Mouse (Mus musculus) megakaryocyte progenitor cell, adult 5-6 weeks (primary cell): ENCODE results near the gene Npnt. TPM values are rescaled to one million over a fixed set of nuclear protein-coding genes. Genes with fewer than 3 reads are reported as not detected.

Experiments
- ATAC-seq: replicated peaks from 2 replicates; pipeline ENCODE4 v1.8.0; 2016; ENCODE audit warnings: mild to moderate bottlenecking, moderate TSS enrichment, inconsistent platforms; ENCODE audit not compliant: poor library complexity
- total RNA-seq, 2 experiments: library from RNA; stranded (forward) in 1 of 2; stranded (reverse) in 1 of 2; fragments of 157-497, 149-512 nt in 1 of 2; fragments of 200-1000 nt in 1 of 2; gene quantifications; 2 replicates each; pipeline versions ENCODE4 v1.2.3 to v1.2.4; 2015 to 2017

Npnt gene
- total RNA-seq, 2 experiments from 2014 or later: not detected

DNA sequence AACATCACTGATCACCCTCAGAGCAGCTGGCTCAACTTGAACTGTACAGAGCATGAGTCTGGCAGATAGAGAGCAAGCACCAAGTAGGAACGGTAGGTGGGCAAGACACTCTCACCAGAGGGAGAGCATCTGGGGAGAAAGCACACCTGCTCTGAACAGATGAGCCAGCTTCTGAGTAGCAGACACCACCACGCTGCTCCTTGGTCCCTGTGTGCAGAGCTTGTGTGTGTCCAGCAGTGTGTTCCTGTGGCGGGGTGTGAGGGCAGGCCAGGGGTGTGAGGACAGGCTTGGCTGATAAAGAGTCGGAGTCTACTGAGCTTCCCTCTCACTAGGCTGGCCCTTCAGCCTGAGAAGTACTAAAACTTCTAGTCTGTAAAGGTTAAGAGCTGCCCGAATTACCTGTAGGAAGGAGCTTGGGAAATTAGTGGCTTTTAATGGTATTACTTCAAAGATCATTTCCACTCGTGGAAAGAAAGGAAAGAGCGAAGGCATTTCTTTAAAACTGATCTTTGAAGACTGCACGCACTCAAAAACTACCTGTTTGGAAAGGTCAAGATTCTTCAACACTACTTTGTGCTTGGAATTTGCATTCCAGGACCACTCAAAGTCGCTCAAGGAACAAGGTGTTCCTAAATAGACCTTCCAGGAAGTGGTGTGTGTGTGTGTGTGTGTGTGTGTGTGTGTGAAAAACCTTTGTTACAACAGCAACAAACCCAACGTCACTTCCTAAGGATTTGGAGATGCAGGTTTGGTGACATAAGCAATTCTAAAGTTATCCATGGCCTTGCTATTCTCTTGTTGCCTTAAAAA is 9.7 kb downstream of the Npnt start:
- no peak for ATAC-seq

GRCm38 (mm10) chr3:132939006-132939405 is 11.1 kb downstream of the Npnt start:
- no peak for ATAC-seq

DNA sequence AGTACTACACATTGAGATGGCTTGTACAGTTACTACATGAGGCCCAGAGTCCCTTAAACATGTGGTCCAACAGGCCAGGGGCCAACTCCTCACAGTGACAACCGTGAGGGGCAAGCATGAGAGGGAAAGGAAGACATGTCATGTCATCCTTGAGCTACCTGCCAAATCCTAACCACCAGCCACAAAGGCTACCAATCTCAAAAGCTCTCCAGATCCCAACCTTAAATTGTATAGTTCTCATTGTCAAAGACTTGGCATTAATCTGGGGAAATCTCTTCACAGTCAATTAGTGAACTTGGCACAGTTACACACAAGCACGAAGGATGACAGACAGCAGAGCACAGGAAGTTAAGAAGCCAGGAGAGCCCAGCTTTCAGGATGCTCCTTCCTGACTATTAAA is 15.4 kb downstream of the Npnt start:
- ATAC-seq: no peak

DNA sequence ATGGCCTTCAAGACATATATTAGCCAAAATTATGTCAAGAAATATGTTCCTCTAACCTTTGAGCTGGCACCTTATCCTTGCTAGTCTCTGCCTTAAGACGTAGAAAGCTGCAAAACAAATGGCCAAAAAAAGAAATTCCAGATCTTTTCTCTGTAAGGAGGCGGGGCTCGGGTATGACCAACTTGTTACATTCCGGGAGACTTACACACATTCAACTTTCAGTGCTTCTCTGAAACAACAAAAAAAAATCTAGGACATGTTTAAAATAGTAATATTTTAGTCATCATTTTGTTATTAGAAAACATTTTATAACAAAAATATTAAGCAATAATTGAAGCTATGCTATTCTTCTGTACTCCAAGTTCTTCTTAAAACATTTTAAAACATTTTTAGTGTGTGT is 18.6 kb downstream of the Npnt start:
- ATAC-seq: no peak

DNA sequence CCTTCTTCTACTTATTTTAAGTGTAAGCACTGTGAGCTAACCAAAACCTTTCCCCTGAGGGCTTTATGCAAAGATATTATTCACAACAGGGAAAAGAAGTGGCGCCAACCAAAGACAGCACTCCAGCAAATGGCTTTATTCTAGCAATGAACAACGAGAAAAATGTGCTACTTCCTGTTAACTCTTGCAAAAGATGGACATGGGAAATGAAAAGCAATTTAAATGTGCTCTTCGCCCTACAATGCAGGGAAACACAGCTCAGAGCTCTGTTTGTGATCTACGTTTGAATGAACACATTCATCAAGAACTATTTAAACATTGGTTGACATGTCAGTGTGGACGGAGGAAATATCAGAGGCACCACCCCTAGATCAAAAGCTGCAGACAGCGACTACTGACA is 20.2 kb downstream of the Npnt start:
- ATAC-seq: no peak

- no peak for ATAC-seq
These were observed 21.9 kb downstream of the Npnt start for GRCm38 (mm10) chr3:132928186-132928585.

GRCm38 (mm10) chr3:132919798-132920197 is 30.3 kb downstream of the Npnt start:
- no peak for ATAC-seq

GRCm38 (mm10) chr3:132919240-132919639 is 30.9 kb downstream of the Npnt start:
- ATAC-seq: no peak

DNA sequence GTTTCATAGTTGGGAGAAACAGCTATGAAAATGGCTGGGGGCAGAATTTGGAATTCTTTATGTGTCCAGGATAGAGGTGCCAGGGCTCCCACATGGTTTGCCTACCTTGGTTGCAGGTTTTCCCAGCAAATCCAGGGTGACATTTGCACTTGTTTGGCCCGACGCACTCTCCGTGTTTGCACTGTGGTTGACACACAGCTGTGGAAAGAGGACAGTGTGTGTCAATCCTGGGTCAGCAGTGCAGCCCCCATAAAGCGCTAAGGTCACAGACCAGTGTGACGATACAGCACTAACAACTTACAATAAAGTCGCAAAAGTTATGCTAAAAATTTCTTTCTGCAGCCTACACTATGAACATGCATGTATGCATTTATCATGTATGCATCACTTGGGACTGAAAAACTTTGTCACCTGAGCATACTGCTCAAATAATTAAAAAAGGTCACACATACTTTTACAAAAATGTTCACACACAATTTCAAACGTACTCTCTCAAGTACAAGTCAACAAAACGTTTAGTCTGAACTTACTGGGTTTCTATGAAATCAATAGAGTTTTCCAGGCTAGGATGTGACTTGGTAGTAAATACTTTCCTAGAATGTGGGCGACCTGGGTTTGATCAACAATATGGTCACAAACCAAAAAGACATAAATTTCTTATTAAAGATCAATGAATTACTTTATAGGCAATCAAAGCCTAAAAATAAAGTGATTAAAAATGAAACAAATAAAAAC is 32.6 kb downstream of the Npnt start:
- no peak for ATAC-seq

- no peak for ATAC-seq
These were observed 34.4 kb downstream of the Npnt start for GRCm38 (mm10) chr3:132915661-132916060.

DNA sequence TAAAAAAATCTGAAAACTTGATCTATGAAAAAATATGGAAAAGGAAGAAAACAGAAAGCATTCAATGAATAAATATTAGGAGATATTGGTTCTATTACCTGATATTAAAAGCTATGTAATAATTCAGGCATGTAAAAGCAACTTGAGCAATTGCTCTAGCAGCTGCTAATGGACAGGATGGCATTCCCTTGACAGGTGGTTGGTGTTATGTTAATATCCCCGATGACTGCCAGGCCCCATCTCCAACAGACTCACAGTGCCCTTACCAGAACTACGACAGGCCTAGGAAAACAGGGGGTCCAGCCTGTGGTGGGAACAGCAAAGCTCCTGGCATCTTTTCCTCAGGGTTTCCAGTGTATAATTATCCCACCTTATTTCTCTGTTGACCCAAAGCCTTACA is 37.7 kb downstream of the Npnt start:
- ATAC-seq: no peak

- ATAC-seq: no peak
These were observed 38.4 kb downstream of the Npnt start for GRCm38 (mm10) chr3:132911716-132912115.

DNA sequence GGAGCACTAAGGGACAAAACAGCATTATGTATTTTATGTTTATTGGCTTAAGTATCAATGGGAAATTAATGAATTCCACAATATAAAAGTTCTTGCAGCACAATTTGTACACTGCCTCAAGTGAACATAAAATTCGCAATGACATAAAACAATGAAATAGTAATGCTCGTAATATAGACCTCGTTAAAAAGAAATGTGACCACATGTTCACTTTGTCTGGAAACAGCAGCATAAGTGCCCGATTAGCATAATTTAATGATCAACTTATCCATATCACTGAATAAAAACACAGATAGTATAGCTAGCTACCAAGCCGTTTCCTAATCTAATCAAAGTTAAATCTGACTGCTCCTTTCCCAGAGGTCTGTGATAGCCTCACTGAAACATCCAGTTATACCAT is 39.4 kb downstream of the Npnt start:
- ATAC-seq: no peak

DNA sequence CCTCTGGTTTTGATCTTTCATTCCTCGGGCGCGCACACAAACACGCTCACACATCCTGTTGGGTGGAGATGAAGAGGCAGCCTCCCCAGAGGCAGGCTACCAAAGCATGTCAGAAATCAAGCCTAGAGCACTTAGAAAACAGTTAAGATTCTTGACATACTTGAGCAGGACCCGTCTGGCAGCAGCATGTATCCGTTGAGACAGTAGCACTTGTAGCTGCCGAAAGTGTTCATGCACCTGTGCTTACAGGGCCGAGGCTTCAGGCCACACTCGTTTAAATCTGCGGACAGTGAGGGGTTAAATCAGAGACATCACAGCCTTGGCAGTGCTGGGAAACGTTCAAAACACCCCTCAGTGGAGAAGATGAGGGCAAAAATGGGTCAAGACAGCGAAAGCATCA is 40.4 kb downstream of the Npnt start:
- ATAC-seq: no peak

- no peak for ATAC-seq
These were observed 42.4 kb downstream of the Npnt start for GRCm38 (mm10) chr3:132907506-132908203.

- ATAC-seq: no peak
These were observed 44.7 kb downstream of the Npnt start for GRCm38 (mm10) chr3:132905224-132905930.

DNA sequence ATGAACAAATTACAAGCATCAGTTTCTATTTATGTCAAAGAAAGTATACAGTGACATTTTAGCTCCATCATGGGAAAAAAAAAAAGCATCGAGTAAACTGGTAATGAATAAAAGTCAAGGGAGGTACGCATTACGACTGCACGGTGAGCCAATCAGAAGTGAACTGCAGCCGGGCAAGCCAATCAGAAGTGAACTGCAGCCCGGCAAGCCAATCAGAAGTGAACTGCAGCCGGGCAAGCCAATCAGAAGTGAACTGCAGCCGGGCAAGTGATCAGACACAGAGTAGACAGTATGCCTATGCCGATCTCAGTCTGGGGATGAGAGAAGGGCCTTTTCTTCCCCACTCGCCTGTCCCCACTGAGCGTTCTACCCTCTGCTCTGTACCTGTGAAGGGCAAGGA is 46.7 kb downstream of the Npnt start:
- no peak for ATAC-seq

DNA sequence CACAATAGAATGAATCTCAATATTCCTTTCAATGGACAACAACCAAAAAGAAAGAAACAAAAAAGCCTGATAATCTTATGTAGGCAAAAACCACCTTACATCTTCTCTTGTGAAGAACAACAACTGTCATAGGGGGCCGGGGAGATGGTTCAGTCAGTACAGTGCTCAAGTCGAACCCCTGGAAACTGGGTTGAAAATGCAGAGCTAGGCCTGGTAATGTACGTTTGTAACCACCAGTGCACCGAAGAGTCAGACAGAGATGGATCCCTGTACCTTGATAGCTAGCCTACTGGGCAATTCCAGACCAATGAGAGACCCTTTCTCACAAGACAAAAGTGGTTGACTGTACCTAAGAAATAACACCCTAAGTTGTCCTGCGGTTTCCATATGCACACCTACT is 47.2 kb downstream of the Npnt start:
- ATAC-seq: no peak

DNA sequence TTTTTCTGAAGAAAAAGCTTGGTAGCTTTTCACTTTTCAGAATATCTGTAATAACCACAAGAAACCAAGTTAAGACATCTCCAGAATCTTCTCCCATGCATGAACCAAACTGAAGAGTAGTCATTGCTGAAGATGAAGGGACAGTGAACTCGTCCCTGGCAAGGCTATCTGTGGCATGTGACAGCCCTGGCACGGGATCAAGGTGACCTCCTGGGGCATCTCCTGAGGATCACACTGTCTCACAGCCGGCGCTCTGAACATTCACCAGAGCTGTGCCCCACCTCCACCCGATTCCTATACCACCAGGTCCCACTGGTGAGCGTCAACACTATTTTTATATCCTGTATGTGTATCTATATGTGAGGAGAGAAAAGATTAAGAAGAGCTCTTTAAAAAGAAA is 47.9 kb downstream of the Npnt start:
- no peak for ATAC-seq

- ATAC-seq: no peak
These were observed 52.2 kb downstream of the Npnt start for GRCm38 (mm10) chr3:132897891-132898290.

GRCm38 (mm10) chr3:132897390-132897789 is 52.7 kb downstream of the Npnt start:
- ATAC-seq: no peak
